Mouse (Mus musculus) gastrocnemius, adult 8-10 months (tissue): ENCODE results near the gene Npl. TPM values are rescaled to one million over a fixed set of nuclear protein-coding genes. Genes with fewer than 3 reads are reported as not detected.
"Not testable (repeated sequence)": the region's sequence is repeated elsewhere in the genome, so short reads cannot be mapped to it uniquely, and the experiment has no call there.

Experiments
- DNase-seq, 2 experiments: peaks; one replicate each; pipeline ENCODE4 v3.0.0; 2022; ENCODE audit warnings: low spot score in 2 of 2
- total RNA-seq, 4 experiments: library from RNA; stranded (reverse); gene quantifications; 2 replicates each; pipeline ENCODE4 v1.2.4; 2022

Npl gene
- total RNA-seq, 4 experiments from 2014 or later, result 1.6 to 2.7 (median 1.8) TPM

DNA sequence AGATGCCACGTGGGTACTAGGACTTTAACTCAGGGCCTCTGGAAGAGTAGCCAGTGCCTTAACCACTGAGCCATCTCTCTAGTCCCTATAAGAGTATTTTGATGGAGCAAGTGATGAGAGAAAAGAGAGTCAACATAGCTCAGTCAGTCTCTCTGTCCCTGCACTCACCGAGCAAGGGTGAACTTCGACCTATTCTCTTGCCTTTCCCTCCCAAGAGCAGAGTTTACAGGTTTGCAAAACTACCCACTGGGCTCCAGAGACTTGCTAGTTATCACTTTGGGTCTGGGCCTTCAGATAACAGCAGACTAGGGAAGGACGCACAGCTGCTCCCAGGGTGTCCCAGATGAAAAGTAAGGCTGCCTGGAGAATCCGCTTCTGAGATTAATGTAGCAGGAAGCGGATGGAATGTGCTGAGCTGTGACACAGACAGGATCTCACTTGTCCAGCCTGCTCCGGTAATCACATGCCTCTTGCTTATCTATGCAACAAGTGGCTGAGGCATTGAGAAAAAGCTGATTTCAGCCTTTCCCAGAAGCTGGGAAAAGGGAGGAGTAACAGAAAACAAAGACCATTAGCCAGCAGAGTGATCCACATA is 7.0 kb downstream of the Npl start:
- no peak for DNase-seq

DNA sequence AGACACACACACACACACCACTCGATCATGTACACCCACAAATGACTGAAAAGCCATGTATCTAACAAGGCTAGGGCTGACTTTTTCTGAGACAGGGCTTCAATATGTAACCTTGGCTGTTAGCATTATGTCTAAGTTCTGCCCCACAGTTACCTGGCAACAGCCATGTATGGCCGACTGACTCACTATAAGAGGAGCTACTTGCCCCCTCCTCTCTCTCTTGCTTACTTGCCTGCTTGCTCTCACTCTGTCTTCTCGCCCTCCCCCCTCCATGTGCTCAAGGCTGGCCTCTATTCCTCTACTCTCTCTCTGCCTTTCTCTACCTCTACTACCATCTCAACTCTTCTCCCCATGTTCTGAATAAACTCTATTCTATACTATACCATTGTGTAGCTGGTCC is 9.1 kb downstream of the Npl start:
- DNase-seq, result no peak

DNA sequence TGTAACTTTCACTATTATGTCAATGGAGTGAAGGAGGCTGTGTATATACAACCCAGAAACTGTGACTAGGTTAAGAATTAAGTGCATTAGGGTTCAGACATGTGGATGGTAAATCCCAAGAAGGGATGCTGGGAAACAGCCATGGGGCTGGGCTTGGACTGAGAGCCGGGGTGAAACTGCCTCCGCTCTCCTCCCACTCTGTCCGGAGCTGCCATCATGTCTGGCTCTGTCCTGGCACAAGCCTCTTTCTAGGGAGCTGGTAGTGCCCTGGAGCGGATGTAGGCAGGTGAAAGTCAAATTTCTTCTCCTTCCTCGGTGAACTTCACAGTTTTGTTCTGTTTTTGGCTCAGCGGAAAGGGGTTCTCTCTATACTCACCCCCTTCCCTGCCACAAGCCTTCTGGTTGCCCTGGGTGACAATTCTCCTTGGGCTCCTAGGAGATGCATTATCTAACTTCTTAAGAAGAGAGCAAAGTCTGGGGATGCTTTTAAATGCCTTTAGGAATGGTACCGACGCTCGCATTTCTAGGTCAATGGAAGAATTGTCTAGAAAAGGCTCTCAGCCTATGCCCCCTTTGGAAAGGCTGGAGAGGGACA is 10.0 kb downstream of the Npl start:
- DNase-seq, result no peak

DNA sequence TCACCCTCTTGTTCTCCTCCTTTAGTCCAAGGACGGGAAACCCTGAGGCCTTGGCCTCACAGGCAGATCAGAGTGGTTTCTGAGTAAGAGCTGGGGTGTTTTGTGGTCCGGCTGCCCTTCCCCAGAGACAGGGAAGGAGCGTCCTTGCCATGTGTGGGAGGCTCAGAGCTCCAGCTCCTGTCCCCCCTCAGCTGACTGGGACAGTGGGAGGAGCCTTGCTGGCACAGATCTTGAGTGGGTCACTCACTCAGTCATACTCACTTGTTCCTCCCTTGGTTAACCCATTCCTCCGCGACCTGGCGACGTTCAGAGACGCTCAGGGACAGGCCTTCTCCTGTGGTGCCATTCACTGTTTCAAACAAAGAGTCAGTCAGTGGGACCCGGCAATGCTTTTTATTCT is 14.2 kb downstream of the Npl start:
- DNase-seq, result no peak

DNA sequence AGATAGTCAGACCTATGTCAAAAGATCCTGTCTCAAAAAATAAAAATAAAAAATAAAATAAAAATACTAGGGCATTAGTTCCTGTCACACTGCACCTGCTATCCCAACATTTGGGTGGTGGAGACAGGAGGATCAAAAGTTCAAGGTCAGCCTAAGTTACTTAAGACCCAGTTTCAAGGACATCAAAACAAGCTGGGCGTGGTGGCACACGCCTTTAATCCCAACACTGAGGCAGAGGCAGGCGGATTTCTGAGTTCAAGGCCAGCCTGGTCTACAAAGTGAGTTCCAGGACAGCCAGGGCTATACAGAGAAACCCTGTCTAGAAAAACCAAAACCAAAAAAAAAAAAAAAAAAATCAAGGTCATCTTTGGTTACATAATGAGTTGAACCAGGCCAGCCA is 16.9 kb downstream of the Npl start:
- DNase-seq, result not testable (repeated sequence)

DNA sequence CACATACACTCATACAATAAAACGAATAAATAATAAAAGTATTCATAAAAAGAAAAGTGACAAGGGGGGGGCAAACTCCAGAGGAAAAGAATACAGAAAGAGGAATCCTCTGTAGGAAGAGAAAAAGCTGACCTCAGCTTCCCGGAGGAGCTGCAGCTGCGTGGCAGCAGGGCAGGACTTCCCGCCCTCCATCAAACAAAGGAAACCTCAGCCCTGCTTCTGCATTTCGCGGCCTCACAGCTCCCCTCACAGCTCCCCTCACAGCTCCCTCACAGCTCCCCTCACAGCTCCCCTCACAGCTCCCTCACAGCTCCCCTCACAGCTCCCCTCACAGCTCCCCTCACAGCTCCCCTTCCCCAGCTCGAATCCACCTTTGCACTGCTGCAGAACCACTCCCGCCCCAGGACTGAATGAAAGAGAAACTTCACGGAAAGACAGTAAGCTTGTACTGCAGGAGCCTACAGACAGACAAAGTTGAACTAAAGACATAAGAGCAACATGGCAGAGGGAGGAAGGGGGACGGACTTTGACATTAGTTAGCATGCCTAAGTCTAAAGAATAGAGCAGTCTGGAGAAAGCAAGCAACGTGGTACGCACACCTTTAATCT is 17.5 kb downstream of the Npl start:
- no peak for DNase-seq

DNA sequence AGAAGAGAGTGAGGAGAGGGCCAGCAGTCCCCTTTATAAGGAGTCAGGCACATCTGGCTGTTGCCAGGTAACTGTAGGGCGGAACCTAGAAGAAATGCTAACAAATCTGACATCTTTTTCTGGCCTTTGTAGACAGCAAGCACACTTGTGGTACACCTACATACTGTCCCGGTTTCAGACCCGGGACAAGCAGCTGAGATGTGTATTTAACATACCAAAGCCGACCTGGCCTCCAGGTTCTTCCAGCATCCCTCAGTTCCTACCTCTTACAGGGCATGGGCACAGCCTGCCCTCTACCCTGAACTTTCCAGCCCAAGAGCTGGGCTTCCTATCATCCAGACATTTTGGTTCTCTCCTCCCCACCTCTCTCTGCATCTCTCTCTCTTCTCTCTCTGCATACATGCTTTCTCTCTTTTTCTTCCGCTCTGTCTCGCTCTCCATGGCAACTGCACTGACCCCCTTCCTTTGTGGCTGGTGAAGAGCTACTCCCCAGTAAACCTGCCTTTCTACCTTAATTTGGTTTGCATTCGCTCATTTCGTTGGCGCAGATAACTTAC is 18.1 kb downstream of the Npl start:
- DNase-seq, result no peak

DNA sequence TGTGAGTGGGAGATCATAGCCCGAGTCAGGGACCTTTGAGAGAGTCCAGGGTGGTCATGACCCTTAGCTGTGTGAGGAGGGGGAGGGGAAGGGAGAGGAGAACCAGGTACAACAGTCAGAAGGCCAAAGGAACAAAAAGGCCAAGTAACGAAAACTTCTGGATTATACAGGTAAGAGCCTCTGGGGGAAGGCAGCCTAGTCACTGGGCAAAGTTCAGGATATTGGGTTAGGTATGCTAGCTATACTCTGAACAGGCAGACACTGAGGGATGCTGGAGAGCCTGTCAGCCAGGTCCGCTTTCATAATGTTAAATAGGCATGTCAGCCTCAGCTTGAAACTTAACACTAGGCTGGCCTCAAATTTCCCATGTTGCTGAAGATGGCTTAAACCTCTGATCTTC is 27.7 kb downstream of the Npl start:
- DNase-seq, result no peak

DNA sequence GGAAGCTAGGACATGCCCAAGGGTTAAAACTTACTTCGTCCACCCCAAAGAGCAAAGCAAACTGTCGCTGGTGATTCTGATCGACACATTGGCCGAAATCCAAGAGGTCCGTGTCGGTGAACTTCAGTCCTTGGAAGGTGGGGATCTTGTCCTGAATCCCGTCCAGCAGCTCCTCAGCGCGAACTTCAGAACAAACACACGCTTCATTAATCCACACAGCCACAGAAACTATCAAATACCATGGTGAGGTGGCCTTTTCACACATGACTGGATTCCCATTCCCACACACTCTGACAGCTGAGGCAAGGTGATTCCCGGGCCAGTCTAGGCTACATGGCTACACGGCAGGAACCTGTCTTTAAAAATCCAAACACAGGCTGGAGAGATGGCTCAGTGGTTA is 34.5 kb downstream of the Npl start:
- no peak for DNase-seq

DNA sequence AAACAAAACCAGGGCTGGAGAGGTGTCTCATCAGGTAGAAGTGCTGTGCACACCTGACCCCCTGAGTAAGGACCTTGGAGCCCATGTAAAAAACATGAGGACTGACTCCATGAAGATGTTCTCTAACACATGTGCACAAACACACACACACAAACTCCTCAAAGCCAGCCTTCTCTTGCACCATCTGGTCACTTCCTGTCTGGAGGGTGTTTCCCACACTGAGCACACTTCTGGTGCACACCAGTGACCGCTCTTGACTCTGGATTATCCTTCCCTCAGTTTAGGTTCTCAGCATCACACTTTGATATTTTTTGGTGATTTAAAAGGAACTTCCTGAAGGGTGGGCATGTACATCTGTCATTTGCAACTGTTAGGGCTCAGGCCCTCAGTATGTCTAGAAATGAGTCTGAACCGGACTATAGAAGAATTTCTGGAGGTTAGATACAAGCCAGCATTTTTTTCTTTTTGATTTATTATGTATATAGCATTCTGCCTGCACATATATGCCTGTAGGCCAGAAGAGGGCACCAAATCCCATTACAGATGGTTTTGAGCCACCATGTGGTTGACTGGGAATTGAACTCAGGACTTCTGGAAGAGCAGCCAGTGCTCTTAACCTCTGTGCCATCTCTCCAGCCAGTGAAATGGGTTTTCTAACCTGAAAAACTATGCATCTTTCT is 39.4 kb downstream of the Npl start:
- no peak for DNase-seq

DNA sequence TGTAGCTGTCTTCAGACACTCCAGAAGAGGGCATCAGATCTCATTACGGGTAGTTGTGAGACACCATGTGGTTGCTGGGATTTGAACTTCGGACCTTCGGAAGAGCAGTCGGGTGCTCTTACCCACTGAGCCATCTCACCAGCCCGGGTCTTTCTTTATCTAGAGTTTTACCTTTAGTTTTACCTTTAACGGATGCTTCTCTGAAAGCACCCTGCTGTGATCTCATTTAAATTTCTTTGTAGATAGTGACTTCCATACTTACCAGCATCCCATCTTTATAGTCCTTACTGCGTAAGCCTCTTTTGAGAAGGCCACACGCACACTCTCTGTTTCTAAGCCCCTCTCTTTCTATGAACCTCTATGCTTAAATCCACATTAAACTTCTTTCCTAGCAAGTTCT is 40.3 kb downstream of the Npl start:
- not testable (repeated sequence) for DNase-seq

DNA sequence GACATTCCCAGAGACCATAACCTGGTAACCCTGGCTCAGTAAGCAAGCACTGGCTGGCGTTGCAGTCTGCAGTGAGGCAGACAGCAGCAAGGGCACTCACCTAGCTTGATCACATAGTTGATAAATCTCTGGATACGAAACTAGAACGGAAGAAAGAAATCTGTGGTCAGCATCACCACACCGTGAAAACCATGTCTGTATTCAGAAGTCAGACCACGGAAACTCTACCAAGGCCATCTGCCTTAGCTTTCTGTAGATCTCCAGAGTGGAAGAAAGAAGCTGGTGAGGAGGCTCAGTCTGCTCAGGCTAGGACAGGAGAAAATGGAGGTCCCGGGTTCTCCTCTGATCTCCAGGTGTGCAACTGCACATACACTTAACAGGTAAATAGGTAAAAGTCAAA is 40.8 kb downstream of the Npl start:
- DNase-seq, result no peak

DNA sequence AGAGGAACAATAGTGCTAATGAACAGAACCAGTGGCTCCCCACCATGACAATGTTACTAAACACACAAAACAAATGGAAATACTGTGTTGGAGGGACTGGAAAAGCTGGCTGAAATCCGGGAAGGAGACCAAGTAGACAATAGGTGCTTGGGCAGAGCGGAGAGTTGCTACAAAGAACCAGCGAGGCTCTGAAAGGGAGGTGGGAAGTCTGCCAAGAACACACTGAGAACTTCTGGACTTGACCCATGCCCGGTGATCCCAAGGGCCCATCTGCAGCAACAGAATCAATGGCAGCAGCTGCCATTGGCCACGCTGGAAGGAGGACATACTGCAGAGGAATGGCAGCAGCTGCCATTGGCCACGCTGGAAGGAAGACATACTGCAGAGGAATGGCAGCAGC is 43.6 kb downstream of the Npl start:
- no peak for DNase-seq

DNA sequence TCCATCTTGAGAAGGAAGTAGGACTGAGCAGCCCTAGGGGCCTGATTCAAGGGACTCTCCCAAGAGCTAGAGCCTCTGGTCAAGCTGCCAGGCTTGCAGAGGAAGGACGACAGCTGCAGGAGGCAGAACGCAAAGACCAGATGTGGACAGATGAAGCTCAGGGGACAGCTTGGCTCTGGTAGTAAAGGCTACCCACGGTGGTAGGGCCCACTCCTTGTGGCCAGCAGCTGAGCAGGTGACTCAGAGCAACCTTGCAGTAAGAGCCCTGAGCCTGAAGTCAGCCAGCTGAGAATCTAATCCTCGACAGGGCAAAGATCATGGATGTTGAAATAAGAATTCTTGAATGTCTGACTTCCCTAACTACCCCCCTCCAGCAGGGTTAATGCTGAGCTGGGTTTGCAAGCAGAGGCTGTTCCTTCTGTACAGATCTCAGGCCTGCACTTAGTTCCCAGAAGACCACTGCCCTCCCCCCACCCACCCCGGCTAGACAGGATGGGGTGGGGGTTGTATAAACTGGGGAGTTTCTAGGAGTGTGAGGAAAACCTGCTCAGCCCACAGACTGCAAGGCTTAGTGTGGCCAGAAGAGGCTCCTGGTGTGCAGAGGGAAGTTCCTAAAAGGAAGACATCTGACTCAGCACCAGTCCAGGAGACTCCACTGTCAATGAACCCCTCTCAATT is 48.1 kb downstream of the Npl start:
- no peak for DNase-seq

DNA sequence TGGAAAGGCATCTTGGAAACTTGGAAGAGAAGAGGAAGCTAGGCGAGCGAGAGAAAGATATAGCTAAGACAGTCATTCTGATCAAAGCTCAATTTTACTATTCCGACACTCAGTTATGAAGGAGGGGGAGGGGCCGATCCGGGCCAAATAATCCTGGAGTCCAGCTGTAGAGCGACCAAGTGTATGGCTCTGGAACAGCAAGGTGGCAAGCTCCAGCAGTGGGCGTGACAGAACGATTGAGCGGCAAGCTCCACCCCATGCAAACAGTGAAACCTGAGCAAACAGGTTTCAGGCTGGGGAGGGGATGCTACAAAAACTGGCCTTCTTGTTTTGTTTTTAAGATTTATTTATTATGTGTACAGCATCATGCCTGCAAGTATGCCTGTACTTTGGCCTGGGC is 49.8 kb downstream of the Npl start:
- no peak for DNase-seq

DNA sequence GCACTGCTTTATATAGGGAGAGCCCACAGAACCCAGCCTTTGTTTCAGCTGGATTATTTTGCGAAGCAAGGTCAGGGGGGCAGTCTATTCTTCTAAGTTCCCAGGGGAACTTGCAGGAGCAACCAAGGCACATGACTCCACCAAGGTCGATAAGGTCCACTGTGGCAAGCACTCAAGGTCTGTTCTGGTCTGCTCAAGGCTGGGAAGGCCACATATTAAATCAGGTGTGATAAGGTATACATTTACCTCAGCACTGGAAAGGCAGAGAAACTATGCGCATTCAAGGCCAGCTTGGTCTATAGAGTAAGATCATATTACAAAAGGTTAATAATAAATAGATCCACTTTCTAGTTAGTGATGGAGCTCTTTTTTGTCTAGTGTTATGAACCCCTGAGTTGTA is 53.8 kb downstream of the Npl start:
- no peak for DNase-seq

DNA sequence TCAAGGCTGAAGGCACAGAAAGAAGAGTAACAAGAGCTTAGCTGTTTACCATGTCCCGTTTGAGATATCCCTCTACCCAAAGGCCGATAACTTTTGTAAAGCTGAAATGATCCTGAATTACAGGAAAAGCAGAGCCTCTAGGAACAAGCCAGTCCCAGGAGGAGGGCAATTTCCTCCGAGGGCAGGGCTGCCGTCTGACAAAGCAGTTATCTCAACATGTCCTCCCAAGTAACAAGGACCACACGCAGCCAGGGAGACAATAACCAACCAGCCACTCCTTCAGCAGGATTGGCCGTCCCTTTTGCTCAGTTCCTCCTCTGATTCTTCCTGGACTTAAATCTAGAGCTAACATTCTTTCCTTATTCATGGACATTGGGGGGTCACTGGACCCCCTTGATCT is 55.9 kb downstream of the Npl start:
- DNase-seq, result no peak

DNA sequence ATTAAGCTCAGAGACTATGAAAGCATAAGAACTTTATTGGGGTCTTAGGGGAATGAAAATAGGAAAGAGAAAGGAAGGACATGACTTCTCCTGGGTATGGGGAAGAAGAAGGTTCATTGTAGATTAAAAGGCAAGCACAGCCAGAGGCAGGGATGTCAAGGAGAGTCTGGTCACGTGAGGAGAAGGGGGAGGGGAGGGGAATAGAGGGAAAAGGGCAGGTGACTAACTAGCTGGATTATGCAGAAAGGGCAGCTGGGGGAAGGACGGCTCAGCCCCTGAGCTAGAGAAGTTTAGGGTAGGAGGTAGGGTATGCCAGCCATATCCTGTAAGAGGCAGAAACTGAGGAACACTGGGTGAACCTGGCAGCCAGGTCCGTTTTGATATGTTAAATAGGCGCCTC is 56.5 kb downstream of the Npl start:
- no peak for DNase-seq

DNA sequence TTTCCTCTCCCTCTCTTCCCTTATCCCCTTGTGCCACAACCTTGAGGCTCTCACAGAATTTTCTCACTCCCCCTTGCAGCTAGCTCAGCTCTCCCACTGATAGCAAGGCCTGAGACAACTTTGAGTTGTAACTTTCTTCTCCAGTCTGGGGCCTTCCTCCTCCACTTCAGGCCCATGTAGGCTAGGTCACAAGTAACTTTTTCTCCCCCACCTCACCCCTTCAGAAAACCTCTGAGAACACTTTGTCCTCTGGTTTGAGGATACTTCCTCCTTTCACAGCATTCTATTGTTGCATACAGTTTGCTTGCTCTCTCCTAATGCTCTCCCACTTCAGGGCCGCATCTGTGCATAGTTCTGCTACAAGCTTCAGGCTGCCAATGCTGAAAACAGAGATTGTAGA is 58.0 kb downstream of the Npl start:
- no peak for DNase-seq

DNA sequence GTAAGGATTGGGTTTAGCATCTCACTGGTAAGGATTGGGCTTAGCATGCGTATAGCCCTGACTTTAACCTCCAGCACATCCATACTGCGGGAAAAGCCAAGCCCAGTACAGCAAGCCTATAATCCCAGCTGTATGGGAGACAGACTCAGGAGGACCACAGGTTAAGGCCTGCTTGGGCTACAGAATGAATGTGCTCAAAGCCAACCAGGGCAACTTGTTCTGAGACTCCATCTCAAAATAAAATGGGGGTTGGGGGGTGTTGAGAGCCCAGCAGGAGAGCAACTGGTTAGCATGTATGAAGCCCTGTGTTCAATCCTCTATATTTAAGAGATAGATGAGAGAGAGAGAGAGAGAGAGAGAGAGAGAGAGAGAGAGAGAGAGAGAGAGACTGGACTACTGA is 58.5 kb downstream of the Npl start:
- DNase-seq, result no peak

DNA sequence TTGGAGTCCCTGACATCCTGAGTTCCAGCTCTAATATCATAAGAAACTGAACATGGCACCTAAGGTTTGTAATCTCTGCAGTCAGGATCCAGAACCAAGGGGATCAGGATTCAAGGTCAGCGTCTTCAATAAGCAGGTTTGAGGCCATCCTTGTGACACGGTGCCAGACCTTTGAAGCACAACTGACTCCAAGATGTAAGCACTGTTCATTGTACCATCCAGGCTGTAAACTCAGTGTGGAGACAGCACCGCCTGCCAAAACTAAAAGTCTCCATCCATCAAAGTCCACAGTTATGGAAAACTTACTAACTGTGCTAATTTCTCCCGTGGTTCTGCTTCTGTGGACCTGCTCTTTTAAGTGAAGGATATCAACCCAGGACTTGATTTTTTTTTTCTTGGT is 59.9 kb downstream of the Npl start:
- no peak for DNase-seq

DNA sequence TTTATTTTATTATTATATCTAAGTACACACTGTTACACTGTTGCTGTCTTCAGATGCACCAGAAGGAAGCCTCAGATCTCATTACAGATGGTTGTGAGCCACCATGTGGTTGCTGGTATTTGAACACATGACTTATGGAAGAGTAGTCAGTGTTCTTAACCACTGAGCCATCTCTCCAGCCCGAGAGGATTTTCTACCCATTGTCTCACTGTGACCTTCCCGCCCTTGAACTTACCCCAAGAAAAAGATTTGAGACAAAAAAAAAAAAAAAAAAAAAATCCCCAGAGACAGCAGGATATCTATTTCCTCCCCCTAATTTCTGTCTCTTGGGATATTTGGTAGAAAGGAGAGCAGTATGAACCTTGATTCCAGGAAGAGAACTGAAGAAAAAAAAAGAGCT is 60.3 kb downstream of the Npl start:
- no peak for DNase-seq
